Mouse (Mus musculus): ENCODE data around the gene Npy4r.
A peak's percentile ranks its signal among the peaks of the same experiment; 100 is the strongest.

Npy4r gene

DNA sequence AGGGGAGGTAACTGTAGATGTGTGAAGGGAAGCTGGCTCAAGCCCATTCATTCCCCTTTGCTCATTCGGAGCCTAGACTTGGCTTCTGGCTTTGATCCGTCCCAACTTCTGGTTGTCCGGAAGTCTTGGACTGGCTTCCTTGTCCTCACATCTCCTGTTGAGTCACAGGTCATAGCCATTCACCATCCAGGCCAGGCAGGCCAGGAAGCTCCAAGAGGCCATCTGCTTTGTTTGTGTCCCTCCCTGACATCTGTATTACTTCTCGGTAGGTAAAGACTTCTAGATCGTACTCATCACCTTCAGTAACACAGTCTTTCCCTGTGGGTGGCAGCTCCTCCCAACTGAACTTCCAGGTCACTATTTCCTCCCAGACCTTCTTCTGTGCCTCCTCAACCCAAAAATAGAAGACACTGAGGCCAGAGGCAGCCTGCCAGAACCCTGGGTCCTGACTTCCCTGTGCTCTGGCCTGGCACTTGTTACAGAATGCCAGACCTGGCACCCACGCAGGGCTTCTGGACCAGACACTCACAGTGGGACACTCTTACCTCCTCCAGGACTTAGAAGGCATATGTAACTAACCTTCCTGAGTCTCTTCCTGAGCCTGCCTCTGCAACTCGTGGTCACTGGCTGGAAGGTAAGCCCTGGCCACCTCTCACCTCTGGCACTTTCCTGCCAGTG is 33.1 kb downstream of the Npy4r start:
- peak; percentile 87 to 91 for DNase-seq

DNA sequence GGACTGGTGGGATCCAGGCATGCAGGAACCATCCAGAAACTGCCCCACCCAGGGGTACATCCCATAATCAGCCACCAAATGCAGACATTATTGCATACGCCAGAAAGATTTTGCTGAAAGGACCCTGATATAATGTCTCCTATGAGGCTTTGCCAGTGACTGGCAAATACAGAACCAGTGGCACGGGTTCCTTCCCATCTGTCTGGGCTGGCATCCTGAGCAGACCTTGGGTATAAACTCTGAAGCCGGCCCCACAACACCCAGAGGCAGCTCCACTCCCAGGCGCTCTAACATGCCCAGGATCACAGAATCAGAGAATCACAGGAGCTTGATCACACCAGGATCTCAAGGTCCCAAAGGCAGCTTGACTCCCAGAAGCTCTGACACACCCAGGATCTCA is 38.0 kb downstream of the Npy4r start:
- DNase-seq: no peak

DNA sequence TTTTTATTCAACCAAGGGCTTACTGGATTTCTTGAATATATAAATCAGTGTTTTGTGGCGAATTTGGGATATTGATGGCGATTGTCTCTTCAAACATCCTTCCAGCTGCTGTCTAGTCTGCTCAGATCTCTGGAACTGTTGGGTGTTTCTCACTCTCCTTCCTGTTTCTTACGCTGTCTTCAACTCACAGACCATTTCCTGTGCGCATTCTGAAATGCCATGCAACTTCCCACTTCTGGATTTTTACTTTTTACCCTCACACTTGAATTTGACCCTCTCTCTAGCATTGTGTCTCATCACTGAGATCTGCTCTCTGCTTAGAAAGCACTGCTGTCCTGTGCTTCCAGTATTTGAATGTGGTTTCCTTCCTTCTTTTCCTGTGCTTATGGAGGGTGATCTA is 44.7 kb downstream of the Npy4r start:
- no peak for DNase-seq

DNA sequence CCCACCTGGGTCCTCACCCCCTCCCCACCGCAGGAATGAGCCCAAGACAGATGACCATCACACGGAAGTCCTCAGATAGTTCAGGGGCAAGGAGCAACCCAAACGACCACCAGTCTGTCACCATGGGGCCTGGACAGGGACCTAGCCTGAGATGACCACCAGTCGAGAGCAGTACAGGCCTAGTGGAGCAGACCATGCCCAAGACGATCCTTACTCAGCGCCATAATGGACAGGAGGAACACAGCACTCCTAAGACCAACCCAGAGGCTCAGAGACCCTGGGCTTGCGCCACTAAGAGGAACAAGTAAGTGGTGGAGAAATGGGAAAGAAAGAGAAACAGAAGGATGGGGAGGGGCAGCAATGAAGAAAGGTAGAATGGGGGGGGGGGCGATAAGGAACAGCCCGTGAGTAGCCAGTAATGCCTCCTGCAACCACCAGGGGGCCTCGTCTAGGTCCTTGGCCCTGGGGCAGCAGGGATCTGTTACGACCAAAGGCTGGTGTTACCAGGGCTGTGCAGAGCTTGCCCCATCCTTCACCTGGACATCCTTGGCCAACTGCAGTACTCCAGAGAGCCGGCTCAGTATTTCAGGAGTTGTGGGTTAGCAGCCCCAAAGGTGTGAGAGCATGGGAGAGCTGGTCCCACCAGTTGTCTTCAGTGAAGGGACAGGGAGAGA is 45.8 kb downstream of the Npy4r start:
- peak in 1 of 2 experiments; percentile 61 for DNase-seq

DNA sequence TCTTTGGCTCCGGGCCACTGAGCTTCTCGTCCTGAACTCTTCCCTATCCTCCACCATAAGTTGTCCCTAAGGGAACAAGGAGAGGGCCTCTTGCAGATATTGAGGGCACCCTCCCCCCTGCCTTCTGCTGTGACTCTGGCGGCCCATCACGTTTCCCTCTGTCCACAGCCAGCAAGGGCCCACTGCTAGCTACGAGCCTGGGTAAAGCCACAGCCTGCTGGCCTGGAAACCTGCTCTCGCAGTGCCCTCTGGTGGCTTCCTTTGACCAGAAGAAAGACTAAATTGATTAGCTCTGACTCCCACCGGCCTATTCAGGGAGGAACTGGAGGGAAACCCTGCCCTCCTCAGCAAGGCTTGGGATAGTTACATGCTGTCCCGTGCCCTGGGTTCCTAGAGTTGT is 47.4 kb downstream of the Npy4r start:
- peak; percentile 78 to 84 for DNase-seq

DNA sequence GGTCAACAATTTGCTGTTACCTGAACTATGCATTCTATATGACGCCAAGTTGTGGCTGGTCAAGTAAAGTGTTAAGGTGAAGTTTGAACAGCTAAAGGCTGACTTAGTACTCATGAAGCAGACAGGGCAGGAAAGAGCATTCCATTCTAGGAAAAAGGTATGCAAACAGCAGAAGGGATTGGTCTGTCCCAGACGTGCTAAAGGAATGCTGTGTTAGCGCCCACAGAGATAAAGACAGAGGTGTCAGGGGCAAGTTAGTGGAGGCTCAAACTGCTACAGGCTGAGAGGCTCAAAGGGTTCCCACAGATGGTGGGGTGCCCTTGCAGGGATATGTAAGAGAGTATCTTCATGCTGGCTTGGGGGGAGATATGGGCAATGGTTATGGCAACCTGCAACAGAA is 48.4 kb downstream of the Npy4r start:
- no peak for DNase-seq

DNA sequence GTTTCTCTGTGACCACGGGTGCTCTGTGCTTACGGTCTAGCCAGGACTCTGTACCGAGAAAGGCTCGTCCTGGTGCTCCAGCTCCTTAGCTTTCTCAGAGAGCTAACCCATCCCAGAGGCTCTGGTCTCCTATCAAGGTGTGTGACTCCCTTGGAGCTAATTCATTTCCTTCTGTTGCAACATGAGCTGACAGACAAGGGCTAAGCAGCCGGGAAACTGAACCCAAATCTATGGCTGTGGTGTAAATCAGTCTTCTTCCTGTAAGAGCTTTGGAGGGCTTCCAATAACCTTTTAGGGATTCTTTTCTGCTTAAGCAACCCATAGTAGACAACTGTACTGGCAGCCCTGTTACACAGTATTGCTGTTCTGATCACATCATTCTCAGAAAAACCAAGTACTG is 49.7 kb downstream of the Npy4r start, which contains the start of gene A630023A22Rik:
Gene A630023A22Rik (minus strand): TSS at position 154 of the 400 bp plus-strand sequence.
- no peak for DNase-seq

DNA sequence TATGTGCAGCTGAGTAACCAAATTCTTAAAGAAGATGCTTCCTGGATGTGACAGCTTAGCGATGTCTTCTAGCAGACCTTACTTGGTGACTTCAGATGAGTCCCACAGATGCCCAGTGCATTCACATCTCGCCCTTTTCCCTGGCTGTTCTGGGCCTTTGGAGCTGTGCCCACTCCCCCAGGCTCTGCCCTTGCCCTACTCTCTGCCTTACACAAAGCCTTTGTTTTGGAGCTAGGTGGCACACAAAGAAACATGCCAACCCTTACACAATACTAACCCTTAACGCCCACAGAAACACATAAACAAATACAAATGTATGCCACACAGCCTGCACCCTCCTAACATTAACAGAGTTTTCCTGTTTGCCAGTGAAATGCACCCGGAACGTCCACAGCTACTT is 56.1 kb downstream of the Npy4r start:
- no peak for DNase-seq
